Mouse (Mus musculus) heart, adult 2 months (tissue): Measurements from ENCODE around the gene Tsga10ip.

ENCODE experiments used
- CTCF ChIP-seq: fragments of 200-600 bp; IDR thresholded peaks from 2 replicates; pipeline ENCODE4 v1.8.1; 2022; ENCODE audit warnings: antibody characterized with exemption, mild to moderate bottlenecking, moderate library complexity
- EP300 ChIP-seq: fragments of 200-500 bp; IDR thresholded peaks from 2 replicates; pipeline ENCODE4 v1.6.1; 2011; ENCODE audit warnings: low read depth, low read length, control low read depth; ENCODE audit not compliant: insufficient read depth
- POLR2A ChIP-seq: fragments of 200-500 bp; IDR thresholded peaks from 2 replicates; pipeline ENCODE4 v1.6.1; 2011; ENCODE audit warnings: mild to moderate bottlenecking, low read depth, low read length, control low read depth; ENCODE audit not compliant: insufficient read depth

DNA sequence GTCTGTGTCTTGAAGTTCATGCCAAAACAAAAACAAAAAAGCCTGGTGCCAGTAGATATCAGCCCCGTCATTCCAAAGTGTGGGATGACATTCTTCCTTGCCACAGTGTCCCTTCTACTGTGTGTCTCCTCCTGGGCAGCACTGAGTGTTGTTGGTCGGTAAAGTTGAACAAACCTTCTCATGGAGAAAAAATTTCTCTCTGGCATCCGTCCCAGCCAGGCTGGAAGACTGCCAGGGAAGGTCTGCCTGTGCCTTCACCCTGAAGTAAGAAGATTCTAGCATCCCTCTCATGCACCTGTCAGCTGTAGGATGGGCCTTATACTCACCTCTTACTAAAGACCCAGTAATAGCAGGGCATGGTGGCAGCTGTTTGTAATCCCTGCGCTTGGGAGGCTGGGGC, 9.4 kb downstream of the Tsga10ip start:
- TF ChIP-seq CTCF (no peak), POLR2A (no peak), EP300 (no peak)
